Comparison of ENCODE assay signal across 8 mouse cellular contexts in genomic region chr7:127243361-127243867, GRCm38 (mm10). TPM values are rescaled to one million over a fixed set of nuclear protein-coding genes. Genes with fewer than 3 reads are reported as not detected.
A peak's percentile ranks its signal among the peaks of the same experiment; 100 is the strongest.
DNase-seq lines count a peak whose midpoint lies in the region; ATAC-seq and TF ChIP-seq lines count a peak whose summit lies in the region.

No protein-coding gene starts in this region.

- TF ChIP-seq EP300 in liver, embryonic 14.5 days (IDR thresholded peaks at IDR 0.05; ENCODE audit: low read depth): no peak

- no peak for ATAC-seq in liver, embryonic 14.5 days (ENCODE audit: insufficient read depth)

- DNase-seq in cerebellum, adult 9-11 months: peak; percentile 50
- no peak for DNase-seq in cerebellum, adult 11 months
- DNase-seq in testis, postnatal 10 days (ENCODE audit: low spot score): no peak
- DNase-seq in liver, embryonic 14.5 days (ENCODE audit: low read depth in 3 of 3, low spot score in 3 of 3): no peak
- no peak for DNase-seq in right cerebral cortex, adult 2 months (ENCODE audit: low spot score in 2 of 2)
- DNase-seq in left cerebral cortex, postnatal 14 days (ENCODE audit: low spot score in 2 of 2): no peak
- no peak for DNase-seq in thymus, postnatal 4 days

- no peak for TF ChIP-seq CTCF in testis, adult 2 months (IDR thresholded peaks at IDR 0.05; ENCODE audit: control insufficient read depth, insufficient read depth, insufficient replicate concordance, low read depth, low read length)
- no peak for TF ChIP-seq CTCF in liver, embryonic 14.5 days (IDR thresholded peaks at IDR 0.05; ENCODE audit: low read depth)

- H3K4me2 ChIP-seq in liver, embryonic 14.5 days (ENCODE audit: low read depth): peak overlapping the region; percentile 94

- H3K9me3 ChIP-seq in liver, embryonic 14.5 days (ENCODE audit: control insufficient read depth, low read length): no peaks in the 10 kb centered on the region

- H3K27me3 ChIP-seq in testis, adult 2 months (ENCODE audit: control insufficient read depth, insufficient read depth, low read length): no peaks in the 10 kb centered on the region
- no peaks in the 10 kb centered on the region for H3K27me3 ChIP-seq in liver, embryonic 14.5 days (ENCODE audit: control insufficient read depth, insufficient read depth, low read length)

- intact Hi-C loops in left cerebral cortex, postnatal 14 days (cut with DNase I): no loop called here

- peak overlapping the region; percentile 76 for H3K9ac ChIP-seq in liver, embryonic 14.5 days (replicated peaks)

- no peaks in the 10 kb centered on the region for H3K36me3 ChIP-seq in testis, adult 2 months (ENCODE audit: control insufficient read depth, insufficient read depth, low read length)
- no peaks in the 10 kb centered on the region; the same call in 1 of the 2 replicates for H3K36me3 ChIP-seq in liver, embryonic 14.5 days (replicated peaks; ENCODE audit: control insufficient read depth, insufficient read depth, low read depth)

- peaks cover 11% of the 10 kb centered on the region for H3K4me1 ChIP-seq in testis, adult 2 months (ENCODE audit: control insufficient read depth, insufficient read depth, low read length)
- peaks cover 10 to 23% of the 10 kb centered on the region in 2 experiments for H3K4me1 ChIP-seq in liver, embryonic 14.5 days (replicated peaks; ENCODE audit: control insufficient read depth in 2 of 2, insufficient read depth in 2 of 2, low read length in 1 of 2)

- H3K27ac ChIP-seq in testis, adult 2 months (ENCODE audit: control insufficient read depth, insufficient read depth, low read depth, low read length): peak overlapping the region; percentile 87
- peak overlapping the region; percentile 65 for H3K27ac ChIP-seq in liver, embryonic 14.5 days

- 31% methylated on average over 2 of the region's 2 CpGs for WGBS in liver, embryonic 14.5 days (ENCODE audit: insufficient replicate concordance)

- no peak for TF ChIP-seq POLR2A in testis, adult 2 months (IDR thresholded peaks at IDR 0.05; ENCODE audit: control insufficient read depth, low read depth, low read length)

- H3K4me3 ChIP-seq in testis, adult 2 months (ENCODE audit: control insufficient read depth, low read depth, low read length): peak overlapping the region; percentile 83
- peak overlapping the region; percentile 82 to 87 for H3K4me3 ChIP-seq in liver, embryonic 14.5 days (ENCODE audit: insufficient read depth in 1 of 2, low read depth in 2 of 2, low read length in 2 of 2)

RNA-seq across cellular contexts. Expression of gene Zfp771, which starts 0.7 kb away (rescaled TPM):
- polyA plus RNA-seq in testis, adult 2 months (2012; rRNA removed): 41.0 and 48.4 TPM in 2 replicates
- 19.6 and 21.6 TPM in 2 replicates for polyA plus RNA-seq in liver, embryonic 14.5 days (2012; rRNA removed)
- 11.0 TPM in 2 replicates for polyA plus RNA-seq in liver, embryonic 14.5 days (2014; fragmentation: Nextera tagmentation; extraction: Ambion mirVana)
- total RNA-seq in left cerebral cortex, postnatal 14 days (2021): 10 to 100 TPM; 62.0 to 63.9 TPM

RNA-seq across cellular contexts. Expression of gene Sept1, which starts 10.5 kb away (rescaled TPM):
- 2.8 and 3.2 TPM in 2 replicates for polyA plus RNA-seq in testis, adult 2 months (2012; rRNA removed)
- 10.3 and 16.1 TPM in 2 replicates for polyA plus RNA-seq in liver, embryonic 14.5 days (2012; rRNA removed)
- polyA plus RNA-seq in liver, embryonic 14.5 days (2014; fragmentation: Nextera tagmentation; extraction: Ambion mirVana): 7.0 TPM in 2 replicates
- total RNA-seq in left cerebral cortex, postnatal 14 days (2021): 1 to 10 TPM; 5.9 to 6.3 TPM

RNA-seq across cellular contexts. Expression of gene Zfp553, which starts 10.6 kb away (rescaled TPM):
- 3.4 and 3.7 TPM in 2 replicates for polyA plus RNA-seq in testis, adult 2 months (2012; rRNA removed)
- 3.3 and 3.4 TPM in 2 replicates for polyA plus RNA-seq in liver, embryonic 14.5 days (2012; rRNA removed)
- 2.4 and 2.8 TPM in 2 replicates for polyA plus RNA-seq in liver, embryonic 14.5 days (2014; fragmentation: Nextera tagmentation; extraction: Ambion mirVana)
- total RNA-seq in left cerebral cortex, postnatal 14 days (2021): 10 to 100 TPM; 17.7 to 19.2 TPM

RNA-seq across cellular contexts. Expression of gene Dctpp1, which starts 17.1 kb away (rescaled TPM):
- 22.2 and 23.7 TPM in 2 replicates for polyA plus RNA-seq in testis, adult 2 months (2012; rRNA removed)
- 62.2 and 82.9 TPM in 2 replicates for polyA plus RNA-seq in liver, embryonic 14.5 days (2012; rRNA removed)
- 104 and 117 TPM in 2 replicates for polyA plus RNA-seq in liver, embryonic 14.5 days (2014; fragmentation: Nextera tagmentation; extraction: Ambion mirVana)
- total RNA-seq in left cerebral cortex, postnatal 14 days (2021): 10 to 100 TPM; 32.1 to 38.3 TPM

RNA-seq across cellular contexts. Expression of gene Sephs2, which starts 30.4 kb away (rescaled TPM):
- polyA plus RNA-seq in testis, adult 2 months (2012; rRNA removed): 79.1 and 84.0 TPM in 2 replicates
- polyA plus RNA-seq in liver, embryonic 14.5 days (2012; rRNA removed): 35.0 and 44.9 TPM in 2 replicates
- polyA plus RNA-seq in liver, embryonic 14.5 days (2014; fragmentation: Nextera tagmentation; extraction: Ambion mirVana): 143 and 155 TPM in 2 replicates
- 10 to 100 TPM; 45.9 to 50.3 TPM for total RNA-seq in left cerebral cortex, postnatal 14 days (2021)
